Mouse (Mus musculus) hindbrain, embryonic 15.5 days (tissue): Measurements from ENCODE around the gene N6amt1. TPM values are rescaled to one million over a fixed set of nuclear protein-coding genes. Genes with fewer than 3 reads are reported as not detected.

Experiments used
- ATAC-seq: fragments of 200-750 bp; cut with Nextera tagmentation; 2 replicates; pipeline ENCODE4 v1.8.0; 2017; ENCODE audit warnings: low read depth, moderate number of reproducible peaks, moderate TSS enrichment; ENCODE audit not compliant: low FRiP score
- H3K27ac ChIP-seq: fragments of 300-500 bp; sonication (generic); replicated peaks from 2 replicates; pipeline ENCODE4 v1.5.1; 2015; ENCODE audit warnings: mild to moderate bottlenecking, inconsistent platforms
- H3K27me3 ChIP-seq: fragments of 300-500 bp; sonication (generic); 2 replicates; pipeline ENCODE4 v1.6.1; 2015; ENCODE audit warnings: control low read depth, inconsistent platforms
- H3K36me3 ChIP-seq: fragments of 300-500 bp; sonication (generic); 2 replicates; pipeline ENCODE4 v1.6.1; 2015; ENCODE audit warnings: control low read depth, inconsistent platforms
- H3K4me1 ChIP-seq: fragments of 300-500 bp; sonication (generic); replicated peaks from 2 replicates; pipeline ENCODE4 v1.6.1; 2015; ENCODE audit warnings: control low read depth, inconsistent platforms
- H3K4me2 ChIP-seq: fragments of 300-500 bp; sonication (generic); 2 replicates; pipeline ENCODE4 v1.6.1; 2015; ENCODE audit warnings: moderate library complexity, mild to moderate bottlenecking, inconsistent platforms
- H3K4me3 ChIP-seq: fragments of 300-500 bp; sonication (generic); 2 replicates; pipeline ENCODE4 v1.5.1; 2015; ENCODE audit warnings: mild to moderate bottlenecking, inconsistent platforms
- H3K9ac ChIP-seq: fragments of 300-500 bp; sonication (generic); 2 replicates; pipeline ENCODE4 v1.6.1; 2015; ENCODE audit warnings: inconsistent platforms
- H3K9me3 ChIP-seq: fragments of 300-500 bp; sonication (generic); 2 replicates; pipeline ENCODE4 v1.6.1; 2016; ENCODE audit warnings: control low read depth, inconsistent platforms
- WGBS: fragments of 180-500 bp; shearing (Covaris S2); methylation state at CpG from one replicate; pipeline ENCODE4 v1.1.7; 2015; 5-methylcytosine and 5-hydroxymethylcytosine counted together
- polyA plus RNA-seq: library from polyadenylated mRNA; unstranded; fragments of >200 nt; fragmentation: Nextera tagmentation; extraction: Ambion mirVana; gene quantifications from 2 replicates; pipeline ENCODE4 v1.2.1, GENCODE M21; 2015

The N6amt1 gene
- polyA plus RNA-seq, result 19.9 TPM in 2 replicates

DNA sequence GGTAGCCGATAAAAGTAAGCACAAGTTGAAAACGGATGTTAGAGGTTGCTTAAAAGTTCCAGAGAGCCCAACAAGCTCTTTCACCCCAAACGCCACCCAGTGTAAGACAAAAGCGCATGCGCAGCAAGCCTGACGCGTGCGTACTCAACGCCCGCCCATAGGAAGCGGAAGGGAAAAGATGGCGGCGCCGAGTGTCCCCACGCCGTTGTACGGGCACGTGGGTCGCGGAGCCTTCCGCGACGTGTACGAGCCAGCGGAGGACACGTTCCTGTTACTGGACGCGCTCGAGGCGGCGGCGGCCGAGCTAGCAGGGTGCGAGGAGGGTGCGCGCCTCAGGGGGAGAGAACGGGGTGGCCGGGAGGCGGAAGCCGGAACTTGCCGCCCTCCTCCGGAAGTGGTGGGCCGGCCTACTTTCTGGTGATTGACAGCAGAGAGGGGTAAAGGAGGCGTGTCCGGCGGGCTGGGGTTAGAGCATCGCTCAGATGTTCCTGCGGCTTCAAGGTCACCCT, at the start of gene N6amt1:
TSS of gene N6amt1 (plus strand) at position 111 of the 509 bp plus-strand sequence.
- ATAC-seq, result peak; percentile 99
- Histone ChIP-seq H3K36me3 (peaks cover 17% of the 10 kb centered on the region), H3K27ac (peak within 1 kb of the TSS; percentile 99), H3K9me3 (no peaks in the 10 kb centered on the region), H3K4me3 (peak within 1 kb of the TSS; percentile 95), H3K9ac (peak within 1 kb of the TSS; percentile 84), H3K4me2 (peak within 1 kb of the TSS; percentile 67), H3K27me3 (no peaks in the 10 kb centered on the region), H3K4me1 (0 out of 2 replicates have a peak, but pooled peaks cover 4% of the 10 kb centered on the region)
- under 1% methylated on average over 48 of the region's 48 CpGs for WGBS

DNA sequence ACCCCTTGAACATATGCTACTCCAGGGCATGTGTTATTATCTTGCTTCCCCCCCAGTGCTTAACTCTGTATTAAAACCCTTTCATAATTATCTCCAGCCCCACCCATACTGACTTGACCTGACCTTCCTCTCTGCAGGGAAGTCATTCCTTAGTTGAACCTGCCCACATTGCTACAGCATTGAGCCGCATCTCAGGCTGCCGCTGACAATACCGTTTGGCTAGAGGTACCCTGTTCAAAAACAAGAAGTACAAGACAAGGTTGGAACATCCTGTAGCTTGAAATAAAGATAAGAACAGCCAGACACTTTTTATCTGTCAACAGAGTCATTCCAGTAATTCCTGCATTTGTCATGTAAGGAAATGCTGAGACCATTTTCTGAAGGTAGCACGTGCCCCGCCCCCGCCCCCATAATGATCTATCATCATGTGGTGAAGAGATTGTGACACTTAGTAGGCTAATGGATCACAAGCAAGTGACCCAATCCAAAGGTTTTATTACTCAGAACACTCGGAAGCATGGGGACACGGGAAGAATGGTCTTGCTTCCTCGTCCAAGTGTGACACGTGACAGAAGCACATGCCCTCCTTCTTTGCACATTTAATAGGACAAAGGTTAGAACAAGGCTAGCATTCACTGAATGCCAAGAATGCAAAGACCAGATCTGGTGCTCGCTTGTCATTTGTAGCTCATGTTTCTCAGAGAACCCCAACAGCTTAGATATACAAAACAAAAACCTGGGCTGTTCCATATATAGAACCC, 48.6 kb upstream of the N6amt1 start:
- 84% methylated on average over 11 of the region's 11 CpGs for WGBS
- Histone ChIP-seq H3K4me3 (no peak overlapping the region), H3K27me3 (no peaks in the 10 kb centered on the region), H3K4me2 (no peak overlapping the region), H3K9me3 (no peaks in the 10 kb centered on the region), H3K9ac (no peak overlapping the region), H3K27ac (no peak overlapping the region), H3K36me3 (no peaks in the 10 kb centered on the region), H3K4me1 (no peaks in the 10 kb centered on the region)
- no peak for ATAC-seq

DNA sequence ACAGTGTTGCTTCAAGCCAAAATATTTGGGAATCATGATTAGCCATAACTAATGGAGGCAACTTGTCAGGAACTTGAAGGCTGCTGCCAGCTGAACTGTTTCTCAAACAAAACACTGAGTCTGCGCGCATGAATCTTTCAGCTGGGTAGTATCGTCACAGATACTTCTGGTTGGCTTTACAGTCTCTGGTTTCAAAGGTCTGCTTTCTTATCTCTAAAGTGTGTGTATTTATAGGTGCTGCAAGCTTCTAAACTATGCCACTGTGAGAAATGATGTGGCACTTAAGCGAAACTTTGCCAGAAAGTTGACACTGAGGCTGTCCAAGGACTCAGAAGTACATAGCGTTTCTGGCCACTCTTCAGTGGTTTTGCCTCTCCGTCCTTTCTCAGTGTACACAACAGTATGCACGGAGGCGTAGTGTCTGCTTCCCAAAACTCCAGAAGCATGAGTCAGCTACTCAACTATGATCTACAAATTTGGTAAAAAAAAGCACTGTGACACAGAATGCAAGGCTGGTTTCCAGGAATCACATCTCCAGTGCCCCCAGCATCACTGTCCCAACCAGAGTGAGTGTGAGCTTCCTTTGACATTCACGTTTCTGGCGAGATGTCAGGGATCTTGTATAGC, 46.8 kb upstream of the N6amt1 start:
- H3K4me1 ChIP-seq, result no peaks in the 10 kb centered on the region
- H3K4me3 ChIP-seq, result no peak overlapping the region
- H3K27me3 ChIP-seq, result no peaks in the 10 kb centered on the region
- H3K27ac ChIP-seq, result no peak overlapping the region
- H3K9me3 ChIP-seq, result no peaks in the 10 kb centered on the region
- 86% methylated on average over 10 of the region's 10 CpGs for WGBS
- H3K36me3 ChIP-seq, result no peaks in the 10 kb centered on the region
- H3K4me2 ChIP-seq, result no peak overlapping the region
- H3K9ac ChIP-seq, result no peak overlapping the region
- no peak for ATAC-seq

DNA sequence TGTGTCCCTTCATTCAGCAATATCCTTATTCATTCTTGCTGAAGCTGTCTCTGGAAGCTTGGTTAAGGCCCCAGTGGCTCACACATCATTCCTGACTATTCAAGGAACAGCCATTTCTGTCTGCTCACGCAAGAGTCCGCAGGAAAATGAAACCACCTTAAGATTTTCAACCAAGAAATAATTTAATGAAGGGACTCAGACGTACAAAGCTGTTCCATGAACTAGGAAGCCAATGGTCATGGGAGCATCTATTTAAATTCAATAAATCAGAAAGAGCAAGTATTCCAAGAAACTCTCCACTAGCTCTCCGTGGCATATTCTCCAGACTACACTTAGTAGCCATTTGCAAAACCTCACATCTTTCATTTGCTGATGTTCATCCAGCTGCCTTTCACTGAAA, 43.3 kb upstream of the N6amt1 start:
- H3K9ac ChIP-seq, result no peak overlapping the region
- H3K4me1 ChIP-seq, result no peaks in the 10 kb centered on the region
- no peaks in the 10 kb centered on the region for H3K9me3 ChIP-seq
- no peak overlapping the region for H3K27ac ChIP-seq
- no peaks in the 10 kb centered on the region for H3K36me3 ChIP-seq
- H3K4me3 ChIP-seq, result no peak overlapping the region
- H3K4me2 ChIP-seq, result no peak overlapping the region
- WGBS, result 88% methylated on average over 4 of the region's 4 CpGs
- no peak for ATAC-seq
- H3K27me3 ChIP-seq, result no peaks in the 10 kb centered on the region

DNA sequence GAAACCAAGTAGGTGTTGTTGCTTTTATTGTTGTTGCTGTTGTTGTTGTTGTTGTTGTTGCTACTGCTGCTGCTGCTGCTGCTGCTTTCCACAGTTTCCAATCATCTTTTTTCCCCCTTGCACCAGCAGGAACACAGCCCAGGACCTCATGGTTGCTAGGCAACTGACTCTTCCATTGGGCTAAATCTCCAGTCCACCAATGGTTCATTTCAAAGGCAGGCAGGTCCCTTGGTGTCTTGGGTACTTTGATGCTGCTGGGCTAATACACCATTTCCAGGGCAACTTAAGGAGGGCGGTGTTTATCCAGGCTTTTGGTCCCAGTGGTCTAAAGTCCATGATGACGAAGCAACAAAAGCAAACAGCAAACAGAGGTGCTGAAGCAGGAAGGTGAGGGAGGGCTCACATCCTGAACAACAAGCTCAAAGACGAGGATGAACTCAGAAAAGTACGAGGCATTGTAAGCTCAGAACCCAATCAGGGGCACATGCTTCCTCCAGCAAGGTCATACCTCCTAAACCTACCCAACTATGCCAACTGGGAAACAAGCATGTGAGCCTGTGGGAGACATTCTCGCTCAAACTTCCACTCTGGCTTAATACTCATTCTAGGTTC, 35.7 kb upstream of the N6amt1 start:
- no peaks in the 10 kb centered on the region for H3K9me3 ChIP-seq
- H3K36me3 ChIP-seq, result no peaks in the 10 kb centered on the region
- peaks cover 6% of the 10 kb centered on the region for H3K4me1 ChIP-seq
- no peak overlapping the region for H3K9ac ChIP-seq
- H3K4me2 ChIP-seq, result no peak overlapping the region
- H3K27ac ChIP-seq, result 0 out of 2 replicates have a peak overlapping the region, but pooled peaks have one; percentile 22
- H3K27me3 ChIP-seq, result no peaks in the 10 kb centered on the region
- WGBS, result 50% methylated on average over 5 of the region's 5 CpGs
- ATAC-seq, result no peak
- no peak overlapping the region for H3K4me3 ChIP-seq

DNA sequence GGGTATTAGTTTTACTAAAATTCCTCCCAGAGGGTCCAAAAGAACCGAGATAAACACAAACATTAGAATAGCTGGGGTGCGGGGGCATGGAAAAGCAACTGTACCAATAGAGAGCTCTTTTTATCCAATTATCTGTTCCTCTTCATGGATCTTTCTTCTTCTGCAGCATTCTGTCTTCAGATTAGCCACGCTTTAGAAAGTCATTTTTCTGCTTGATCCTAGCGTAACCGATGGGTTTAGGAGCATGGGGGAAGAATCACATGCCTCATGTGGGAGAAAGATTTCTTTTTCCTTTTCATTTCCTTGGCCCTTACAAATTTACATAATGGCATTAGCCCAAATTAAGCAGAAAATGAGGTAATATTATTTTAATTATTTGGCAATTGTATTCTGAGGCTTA, 35.0 kb upstream of the N6amt1 start:
- H3K4me1 ChIP-seq, result peaks cover 6% of the 10 kb centered on the region
- no peak overlapping the region for H3K9ac ChIP-seq
- no peak for ATAC-seq
- H3K27me3 ChIP-seq, result no peaks in the 10 kb centered on the region
- H3K9me3 ChIP-seq, result no peaks in the 10 kb centered on the region
- H3K27ac ChIP-seq, result no peak overlapping the region
- no peak overlapping the region for H3K4me3 ChIP-seq
- no peak overlapping the region for H3K4me2 ChIP-seq
- 33% methylated on average over 5 of the region's 5 CpGs for WGBS
- no peaks in the 10 kb centered on the region for H3K36me3 ChIP-seq

DNA sequence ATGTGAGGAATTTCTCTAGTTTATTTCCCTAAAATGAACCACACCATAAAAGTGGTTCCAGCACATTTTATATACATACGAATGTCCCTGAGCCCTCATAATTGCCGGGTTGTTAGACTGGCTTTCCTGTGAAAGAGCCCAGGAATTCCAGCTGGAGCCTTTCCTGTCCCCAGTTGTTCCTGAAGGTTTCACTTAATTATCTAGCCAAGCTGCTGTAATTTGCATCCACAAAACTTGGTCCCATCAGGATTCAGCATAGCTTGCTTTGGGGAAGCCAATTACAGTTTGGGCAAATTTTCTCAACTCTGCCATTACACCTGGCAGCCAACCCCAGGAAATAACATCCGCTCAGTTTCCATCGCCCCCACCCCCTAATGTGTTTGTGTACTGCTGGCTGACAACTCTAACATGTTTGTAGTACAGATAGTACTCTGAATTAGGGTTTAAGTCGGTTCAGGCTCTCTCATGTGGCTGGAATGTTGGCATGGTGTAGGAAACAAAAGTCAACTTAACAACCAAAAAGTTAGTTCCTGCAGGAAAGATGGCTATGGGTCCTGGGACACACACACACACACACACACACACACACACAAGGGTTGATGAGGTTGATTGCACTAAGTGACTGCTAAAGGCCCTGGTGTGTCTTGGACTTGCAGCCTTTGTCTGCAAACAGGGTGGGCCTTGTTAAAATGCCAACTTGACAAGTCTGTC, 34.3 kb upstream of the N6amt1 start:
- Histone ChIP-seq H3K9me3 (no peaks in the 10 kb centered on the region), H3K4me2 (no peak overlapping the region), H3K9ac (no peak overlapping the region), H3K27me3 (no peaks in the 10 kb centered on the region), H3K36me3 (no peaks in the 10 kb centered on the region), H3K4me3 (no peak overlapping the region), H3K4me1 (peaks cover 6% of the 10 kb centered on the region), H3K27ac (no peak overlapping the region)
- 44% methylated on average over 5 of the region's 5 CpGs for WGBS
- peak; percentile 56; the same call in 1 of the 2 replicates for ATAC-seq

DNA sequence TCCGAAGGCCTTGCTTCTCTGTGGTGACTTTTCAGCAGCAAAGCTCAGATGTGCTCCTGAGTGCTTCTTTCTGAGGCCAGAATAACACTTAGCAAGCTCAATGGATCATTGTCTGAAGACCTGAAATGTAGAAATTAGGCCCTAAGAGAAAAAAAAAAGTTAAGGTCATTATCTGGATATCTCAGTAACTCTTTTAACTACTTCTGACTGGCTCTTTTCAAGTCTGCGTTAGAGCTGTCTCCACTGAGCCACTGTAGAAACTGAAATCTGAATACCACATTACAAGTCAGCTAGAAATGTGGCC, 33.8 kb upstream of the N6amt1 start:
- H3K36me3 ChIP-seq, result no peaks in the 10 kb centered on the region
- no peak overlapping the region for H3K4me3 ChIP-seq
- H3K27me3 ChIP-seq, result no peaks in the 10 kb centered on the region
- no peaks in the 10 kb centered on the region for H3K9me3 ChIP-seq
- H3K27ac ChIP-seq, result no peak overlapping the region
- WGBS, result 31% methylated on average over 2 of the region's 2 CpGs
- no peak overlapping the region for H3K9ac ChIP-seq
- H3K4me1 ChIP-seq, result peaks cover 6% of the 10 kb centered on the region
- no peak overlapping the region for H3K4me2 ChIP-seq
- no peak for ATAC-seq

DNA sequence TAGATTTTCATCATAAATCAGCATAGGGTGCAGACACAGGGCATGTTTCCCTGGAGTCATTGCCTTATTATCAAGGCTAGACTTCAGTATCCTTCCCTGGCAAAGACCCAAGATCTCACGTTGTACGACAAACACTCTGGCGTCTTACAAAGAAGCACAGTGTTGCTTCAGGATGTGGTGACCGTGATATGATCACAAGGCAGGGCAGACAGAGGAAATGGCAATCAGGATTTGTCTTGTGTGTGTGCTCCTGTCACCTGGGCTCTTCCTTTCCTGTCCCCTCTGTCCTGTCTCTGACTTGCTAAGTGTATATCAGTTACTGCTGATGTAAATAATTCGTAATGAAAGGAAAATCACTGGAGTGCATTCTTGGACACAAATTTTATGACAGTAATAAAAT, 29.4 kb upstream of the N6amt1 start:
- no peak overlapping the region for H3K4me3 ChIP-seq
- H3K9ac ChIP-seq, result no peak overlapping the region
- no peak overlapping the region for H3K27ac ChIP-seq
- WGBS, result 66% methylated on average over 5 of the region's 5 CpGs
- H3K4me1 ChIP-seq, result no peaks in the 10 kb centered on the region
- H3K9me3 ChIP-seq, result no peaks in the 10 kb centered on the region
- no peak for ATAC-seq
- no peak overlapping the region for H3K4me2 ChIP-seq
- no peaks in the 10 kb centered on the region for H3K27me3 ChIP-seq
- no peaks in the 10 kb centered on the region for H3K36me3 ChIP-seq

DNA sequence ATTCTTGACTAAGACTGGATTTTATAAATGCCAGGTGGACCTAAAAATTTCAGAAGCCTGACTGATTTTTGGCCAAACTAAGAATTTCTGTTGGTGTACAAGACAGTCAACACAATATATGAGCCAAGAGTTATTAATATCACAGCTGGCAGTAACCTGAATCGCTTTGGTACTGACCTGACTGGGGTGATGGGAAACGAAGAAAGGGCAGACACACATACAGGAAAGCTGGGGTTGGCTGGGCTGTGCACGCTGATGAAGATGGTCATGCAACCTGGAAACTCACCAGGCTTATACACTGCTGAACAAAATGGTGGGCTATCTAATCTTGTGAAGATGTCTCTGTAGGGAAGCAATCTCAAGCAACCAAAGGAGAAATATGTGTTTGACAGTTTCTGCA, 24.0 kb upstream of the N6amt1 start:
- Histone ChIP-seq H3K4me2 (no peak overlapping the region), H3K9me3 (no peaks in the 10 kb centered on the region), H3K4me3 (no peak overlapping the region), H3K4me1 (no peaks in the 10 kb centered on the region), H3K27me3 (no peaks in the 10 kb centered on the region), H3K27ac (no peak overlapping the region), H3K9ac (no peak overlapping the region), H3K36me3 (no peaks in the 10 kb centered on the region)
- WGBS, result 94% methylated on average over 3 of the region's 3 CpGs
- ATAC-seq, result no peak

DNA sequence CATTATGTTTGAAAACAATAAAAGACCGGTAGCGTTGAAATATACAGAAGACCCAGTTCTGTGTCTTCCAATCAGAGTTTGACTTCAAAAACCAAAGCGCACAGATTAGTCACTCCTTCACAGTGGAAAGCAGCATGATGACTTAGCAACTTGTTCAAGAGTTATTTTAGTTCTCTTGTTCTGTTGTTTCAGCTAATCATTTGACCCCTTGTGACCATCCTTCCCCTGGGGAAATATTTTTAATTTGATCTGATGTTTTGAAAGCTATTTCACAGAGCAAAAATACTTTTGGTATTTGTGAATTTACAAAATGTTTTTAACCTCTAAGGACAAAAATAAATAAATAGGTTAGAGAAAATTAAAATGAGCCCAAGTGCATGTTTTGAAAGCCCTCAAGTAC, 19.2 kb upstream of the N6amt1 start:
- Histone ChIP-seq H3K4me2 (no peak overlapping the region), H3K9me3 (no peaks in the 10 kb centered on the region), H3K4me3 (no peak overlapping the region), H3K27ac (no peak overlapping the region), H3K36me3 (no peaks in the 10 kb centered on the region), H3K9ac (no peak overlapping the region), H3K27me3 (no peaks in the 10 kb centered on the region), H3K4me1 (no peaks in the 10 kb centered on the region)
- no peak for ATAC-seq
- WGBS, result 97% methylated on average over 3 of the region's 3 CpGs

DNA sequence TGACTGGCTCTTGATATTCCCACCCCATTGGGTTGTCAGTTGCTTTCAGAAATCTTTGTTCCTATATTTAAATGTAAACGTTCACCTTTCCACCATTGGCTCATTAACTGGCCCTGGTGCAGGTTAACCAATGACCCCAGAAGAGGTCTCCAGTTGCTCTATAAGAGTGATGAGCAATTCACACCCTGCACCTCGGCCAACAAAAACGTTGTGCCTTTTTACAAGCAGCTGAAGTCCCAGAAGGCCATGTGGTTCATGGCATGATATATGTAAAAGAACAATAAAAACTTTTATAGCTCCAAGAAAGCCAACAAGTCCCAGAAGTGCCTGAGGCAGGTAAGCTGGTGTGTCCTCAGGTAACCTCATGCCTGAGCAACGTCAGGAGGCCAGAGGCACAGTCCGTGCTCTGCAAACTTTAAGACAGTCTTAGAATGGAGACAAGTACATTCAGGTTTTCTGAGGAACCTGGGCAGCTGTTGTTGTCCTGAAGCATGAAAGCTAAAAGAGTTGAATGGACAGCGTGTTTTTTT, 12.9 kb upstream of the N6amt1 start:
- Histone ChIP-seq H3K9me3 (no peaks in the 10 kb centered on the region), H3K36me3 (no peaks in the 10 kb centered on the region), H3K27me3 (no peaks in the 10 kb centered on the region), H3K4me1 (no peaks in the 10 kb centered on the region), H3K9ac (no peak overlapping the region), H3K4me2 (no peak overlapping the region), H3K27ac (no peak overlapping the region), H3K4me3 (no peak overlapping the region)
- no peak for ATAC-seq
- WGBS, result 83% methylated on average over 6 of the region's 6 CpGs
